Mouse (Mus musculus) urinary bladder, postnatal 14 days (tissue): ENCODE results near the gene Rab5a.

Experiments
- DNase-seq: peaks from one replicate; pipeline ENCODE4 v3.0.0; 2021; ENCODE audit warnings: low spot score

Rab5a gene

DNA sequence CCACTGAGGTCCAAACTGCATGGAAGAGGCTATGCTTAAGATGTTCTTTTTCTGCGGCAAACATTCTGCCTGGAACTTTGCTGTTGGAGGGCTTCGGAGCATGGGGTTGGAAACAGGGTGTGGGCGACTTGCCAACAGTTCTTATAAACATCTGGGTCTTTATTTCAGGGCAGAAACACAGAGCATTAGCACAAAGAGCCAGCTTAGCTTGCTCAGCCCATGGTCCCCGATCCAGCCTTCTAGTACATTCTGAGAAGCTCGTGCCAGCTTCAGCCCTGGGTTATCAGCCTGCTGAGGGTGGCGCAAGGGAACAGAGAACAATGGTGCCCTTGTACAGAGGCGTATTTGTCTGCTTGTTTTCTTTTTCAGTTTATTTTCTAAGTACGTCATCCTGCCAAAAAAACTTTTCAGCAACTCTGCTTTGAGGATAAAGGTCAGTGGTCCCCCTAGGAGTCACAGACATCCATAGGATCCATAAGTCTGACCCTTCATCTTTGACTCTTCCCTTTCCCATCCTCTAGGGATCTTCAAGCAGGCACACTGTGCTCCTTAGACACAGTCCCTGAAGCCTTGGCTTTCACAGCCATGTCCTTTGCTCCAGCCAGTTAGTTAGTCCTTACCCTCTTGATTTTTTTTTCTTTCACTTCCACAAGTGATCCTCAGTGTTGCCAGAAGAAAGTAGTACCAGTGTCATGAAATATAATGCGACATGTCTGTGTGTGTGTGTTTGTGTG lies 64.7 kb downstream of the Rab5a start:
- DNase-seq, result peak; percentile 14

DNA sequence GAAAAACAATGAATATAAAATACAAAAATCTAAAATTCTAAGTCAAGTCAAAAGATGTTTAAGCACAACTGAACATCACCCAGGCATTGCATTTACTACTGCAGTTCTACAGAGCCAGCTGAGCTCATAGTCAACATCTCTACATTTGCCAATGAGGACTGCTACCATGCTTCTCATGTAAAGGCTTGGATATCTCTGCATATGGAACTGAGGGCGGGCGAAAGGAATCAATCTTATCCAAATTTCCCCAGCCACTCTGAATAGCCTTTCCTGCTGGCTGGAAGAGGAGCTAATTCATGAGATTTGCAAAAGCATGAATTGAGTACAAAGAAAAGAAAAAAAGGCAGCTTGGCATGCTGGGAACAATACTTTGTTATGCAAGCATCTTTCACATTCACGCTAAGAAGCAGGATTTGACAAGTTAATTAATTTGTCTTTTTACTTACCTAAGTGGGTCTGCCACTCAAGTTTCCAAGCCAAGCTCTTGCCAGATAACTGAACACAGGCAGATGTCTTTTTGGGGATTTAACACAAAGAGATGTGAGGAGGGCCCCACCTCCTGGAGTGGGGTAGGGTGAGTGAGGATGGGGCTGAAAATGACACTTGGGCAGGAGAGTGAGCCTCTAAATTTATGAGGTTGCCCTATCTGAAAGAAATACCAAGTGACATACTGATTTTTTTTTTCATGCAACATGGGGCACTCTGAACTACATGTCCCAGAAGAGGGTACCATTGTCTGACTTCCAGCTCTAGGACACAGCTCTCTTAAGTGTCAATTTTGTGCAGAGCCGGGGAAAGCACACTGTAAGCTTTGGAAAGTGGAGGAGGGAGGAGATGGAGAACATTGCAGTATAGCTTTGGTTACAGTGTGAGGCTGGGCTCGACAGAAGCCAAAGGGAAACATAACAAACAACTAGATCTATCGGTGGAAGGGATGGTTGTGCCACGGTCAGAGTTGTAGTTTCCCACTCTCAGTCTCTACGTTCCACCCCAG lies 72.6 kb downstream of the Rab5a start:
- DNase-seq, result no peak

DNA sequence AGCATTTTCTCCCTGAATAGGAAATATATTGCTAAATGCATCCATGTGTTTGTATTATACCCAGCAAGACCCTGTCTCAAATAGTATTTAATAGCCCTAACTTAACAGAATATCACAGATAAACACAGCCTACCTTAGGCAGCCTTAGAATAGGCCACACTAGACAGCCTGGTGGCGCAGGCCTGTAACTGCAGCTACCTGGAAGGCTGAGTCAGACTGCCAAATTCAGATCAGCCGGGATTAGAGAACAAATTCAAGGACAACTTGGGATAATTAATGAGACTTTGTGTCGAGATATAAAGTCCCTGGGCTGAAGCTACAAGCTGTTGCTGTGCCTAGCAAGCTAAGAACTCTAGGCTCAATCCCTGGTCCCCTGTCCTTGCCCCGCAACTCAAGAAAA lies 75.1 kb downstream of the Rab5a start:
- DNase-seq, result no peak

DNA sequence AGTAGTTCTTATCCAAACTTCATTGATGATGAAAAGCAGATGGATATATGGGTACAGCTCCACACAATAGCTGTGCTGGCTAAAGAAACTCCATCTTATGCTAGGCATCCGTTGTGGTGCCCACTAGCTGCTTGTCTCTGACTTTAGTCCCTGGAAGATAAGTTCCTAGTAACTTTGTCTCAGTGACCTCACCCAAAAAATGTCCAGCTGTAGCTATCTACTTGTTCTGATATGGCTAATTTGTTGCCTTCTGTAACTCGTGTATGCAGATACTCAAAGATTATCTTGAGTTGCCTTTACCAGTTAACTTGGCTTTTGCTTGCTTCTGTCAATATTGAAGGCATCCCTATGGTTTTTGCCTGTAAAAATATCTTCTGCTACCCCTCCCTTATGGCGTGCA lies 75.8 kb downstream of the Rab5a start:
- DNase-seq, result no peak
